Mouse (Mus musculus) lung, postnatal 0 days (tissue): ENCODE results near the gene Ak2.

Experiments
- CTCF ChIP-seq: IDR thresholded peaks from 2 replicates; pipeline ENCODE4 v1.5.1; 2016; ENCODE audit warnings: antibody characterized with exemption, mild to moderate bottlenecking
- EP300 ChIP-seq: IDR thresholded peaks from 2 replicates; pipeline ENCODE4 v1.6.1; 2016; ENCODE audit warnings: antibody characterized with exemption, mild to moderate bottlenecking, control low read depth

GRCm38 (mm10) chr4:129034224-129034623 is 42.5 kb downstream of the Ak2 start:
- TF ChIP-seq CTCF (no peak), EP300 (no peak)
